Mouse (Mus musculus): ENCODE results near the gene Shc1. TPM values are rescaled to one million over a fixed set of nuclear protein-coding genes. Genes with fewer than 3 reads are reported as not detected.
A peak's percentile ranks its signal among the peaks of the same experiment; 100 is the strongest.
"Not testable (repeated sequence)": the region's sequence is repeated elsewhere in the genome, so short reads cannot be mapped to it uniquely, and the experiment has no call there.

Shc1 gene
- polyA plus RNA-seq, 1 experiment from 2014 or later = 103 TPM

GRCm38 (mm10) chr3:89420421-89420820 is 2.2 kb downstream of the Shc1 start:
- Histone ChIP-seq H3K4me1 (ENCODE audit: control insufficient read depth, insufficient read depth, low read length) (peaks cover 48% of the 10 kb centered on the region), H3K4me3 (replicated peaks; ENCODE audit: low read length) (peak overlapping the region; percentile 70), H3K27me3 (ENCODE audit: control insufficient read depth, insufficient read depth, low read length) (no peaks in the 10 kb centered on the region), H3K36me3 (ENCODE audit: control insufficient read depth, insufficient read depth, low read length) (peaks cover 4% of the 10 kb centered on the region; the same call in 1 of the 2 replicates), H3K9me3 (replicated peaks; ENCODE audit: control insufficient read depth, low read length) (no peaks in the 10 kb centered on the region), H3K27ac (ENCODE audit: low read length) (peak overlapping the region; percentile 99), H3K4me2 (ENCODE audit: low read depth, low read length) (peak overlapping the region; percentile 78), H3K9ac (ENCODE audit: low read length) (peak overlapping the region; percentile 86)
- ATAC-seq (ENCODE audit: insufficient read depth, low FRiP score) = no peak
- WGBS = 51% methylated on average over 2 of the region's 2 CpGs

- ATAC-seq (ENCODE audit: insufficient read depth, low FRiP score) = peak; percentile 83
- Histone ChIP-seq H3K9me3 (replicated peaks; ENCODE audit: control insufficient read depth, low read length) (no peaks in the 10 kb centered on the region), H3K4me3 (replicated peaks; ENCODE audit: low read length) (peak overlapping the region; percentile 64), H3K9ac (ENCODE audit: low read length) (peak overlapping the region; percentile 86), H3K4me2 (ENCODE audit: low read depth, low read length) (peak overlapping the region; percentile 78), H3K27ac (ENCODE audit: low read length) (peak overlapping the region; percentile 99), H3K36me3 (ENCODE audit: control insufficient read depth, insufficient read depth, low read length) (peaks cover 6% of the 10 kb centered on the region; the same call in 1 of the 2 replicates), H3K4me1 (ENCODE audit: control insufficient read depth, insufficient read depth, low read length) (peaks cover 48% of the 10 kb centered on the region), H3K27me3 (ENCODE audit: control insufficient read depth, insufficient read depth, low read length) (no peaks in the 10 kb centered on the region)
- 2% methylated on average over 11 of the region's 11 CpGs for WGBS
Observed at GRCm38 (mm10) chr3:89421002-89421774, 2.9 kb downstream of the Shc1 start.

DNA sequence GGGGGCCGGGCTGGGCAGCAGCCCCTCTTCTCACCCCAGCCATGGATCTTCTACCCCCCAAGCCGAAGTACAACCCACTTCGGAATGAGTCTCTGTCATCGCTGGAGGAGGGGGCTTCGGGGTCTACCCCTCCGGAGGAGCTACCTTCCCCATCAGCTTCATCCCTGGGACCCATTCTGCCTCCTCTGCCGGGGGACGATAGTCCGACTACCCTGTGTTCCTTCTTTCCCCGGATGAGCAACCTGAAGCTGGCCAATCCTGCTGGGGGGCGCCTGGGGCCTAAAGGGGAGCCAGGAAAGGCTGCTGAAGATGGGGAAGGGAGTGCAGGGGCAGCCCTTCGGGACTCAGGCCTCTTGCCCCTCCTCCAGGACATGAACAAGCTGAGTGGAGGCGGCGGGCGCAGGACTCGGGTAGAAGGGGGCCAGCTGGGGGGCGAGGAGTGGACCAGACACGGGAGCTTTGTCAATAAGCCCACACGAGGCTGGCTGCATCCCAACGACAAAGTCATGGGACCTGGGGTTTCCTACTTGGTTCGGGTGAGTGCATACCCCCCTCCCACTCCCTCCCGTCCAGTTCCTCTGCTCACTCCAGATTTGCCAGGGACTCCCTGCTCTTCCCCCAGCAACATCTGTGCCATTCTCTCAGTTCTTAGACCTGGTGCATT is 3.7 kb downstream of the Shc1 start:
- ATAC-seq (ENCODE audit: insufficient read depth, low FRiP score) = no peak
- 13% methylated on average over 22 of the region's 22 CpGs for WGBS
- peak overlapping the region; percentile 99 for H3K27ac ChIP-seq (ENCODE audit: low read length)
- H3K9me3 ChIP-seq (replicated peaks; ENCODE audit: control insufficient read depth, low read length) = no peaks in the 10 kb centered on the region
- peaks cover 42% of the 10 kb centered on the region for H3K4me1 ChIP-seq (ENCODE audit: control insufficient read depth, insufficient read depth, low read length)
- H3K9ac ChIP-seq (ENCODE audit: low read length) = peak overlapping the region; percentile 86
- no peaks in the 10 kb centered on the region for H3K27me3 ChIP-seq (ENCODE audit: control insufficient read depth, insufficient read depth, low read length)
- peak overlapping the region; percentile 78 for H3K4me2 ChIP-seq (ENCODE audit: low read depth, low read length)
- 0 out of 2 replicates have a peak, but pooled peaks cover 5% of the 10 kb centered on the region for H3K36me3 ChIP-seq (ENCODE audit: control insufficient read depth, insufficient read depth, low read length)
- peak overlapping the region; percentile 64 for H3K4me3 ChIP-seq (replicated peaks; ENCODE audit: low read length)

- 55% methylated on average over 6 of the region's 6 CpGs for WGBS
- peaks cover 40% of the 10 kb centered on the region for H3K4me1 ChIP-seq (ENCODE audit: control insufficient read depth, insufficient read depth, low read length)
- no peak overlapping the region for H3K27ac ChIP-seq (ENCODE audit: low read length)
- no peaks in the 10 kb centered on the region for H3K9me3 ChIP-seq (replicated peaks; ENCODE audit: control insufficient read depth, low read length)
- H3K36me3 ChIP-seq (ENCODE audit: control insufficient read depth, insufficient read depth, low read length) = 0 out of 2 replicates have a peak, but pooled peaks cover 5% of the 10 kb centered on the region
- H3K27me3 ChIP-seq (ENCODE audit: control insufficient read depth, insufficient read depth, low read length) = no peaks in the 10 kb centered on the region
- peak overlapping the region; percentile 64 for H3K4me3 ChIP-seq (replicated peaks; ENCODE audit: low read length)
- H3K9ac ChIP-seq (ENCODE audit: low read length) = peak overlapping the region; percentile 86
- peak overlapping the region; percentile 78 for H3K4me2 ChIP-seq (ENCODE audit: low read depth, low read length)
- no peak for ATAC-seq (ENCODE audit: insufficient read depth, low FRiP score)
Observed at GRCm38 (mm10) chr3:89422556-89423205, 4.4 kb downstream of the Shc1 start.

- no peak overlapping the region for H3K27ac ChIP-seq (ENCODE audit: low read length)
Observed at GRCm38 (mm10) chr3:89424416-89425140, 6.3 kb downstream of the Shc1 start.

DNA sequence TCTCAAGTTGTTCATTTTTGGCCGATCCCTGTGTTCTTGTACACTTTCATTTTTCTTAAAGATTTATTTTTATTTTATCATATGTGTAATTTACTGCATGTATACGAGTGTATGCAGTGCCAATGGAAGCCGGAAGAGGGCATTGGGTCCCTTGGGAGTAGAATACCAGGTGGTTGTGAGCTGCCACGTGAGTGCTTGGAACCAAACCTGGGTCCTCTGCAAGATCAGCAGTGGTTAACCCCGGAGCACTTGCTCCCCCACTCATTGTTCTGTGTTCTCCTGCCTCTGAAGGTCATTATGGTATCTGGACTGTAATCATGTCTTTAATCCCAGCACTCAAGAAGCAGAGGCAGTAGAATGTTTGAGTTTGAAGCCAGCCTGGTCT is 6.9 kb downstream of the Shc1 start:
- H3K27me3 ChIP-seq (ENCODE audit: control insufficient read depth, insufficient read depth, low read length) = no peaks in the 10 kb centered on the region
- no peak overlapping the region for H3K9ac ChIP-seq (ENCODE audit: low read length)
- H3K36me3 ChIP-seq (ENCODE audit: control insufficient read depth, insufficient read depth, low read length) = 0 out of 2 replicates have a peak, but pooled peaks cover 7% of the 10 kb centered on the region
- no peak for ATAC-seq (ENCODE audit: insufficient read depth, low FRiP score)
- H3K4me3 ChIP-seq (replicated peaks; ENCODE audit: low read length) = no peak overlapping the region
- H3K9me3 ChIP-seq (replicated peaks; ENCODE audit: control insufficient read depth, low read length) = no peaks in the 10 kb centered on the region
- H3K27ac ChIP-seq (ENCODE audit: low read length) = no peak overlapping the region
- H3K4me2 ChIP-seq (ENCODE audit: low read depth, low read length) = no peak overlapping the region
- 73% methylated on average over 5 of the region's 5 CpGs for WGBS
- peaks cover 36% of the 10 kb centered on the region for H3K4me1 ChIP-seq (ENCODE audit: control insufficient read depth, insufficient read depth, low read length)

More at GRCm38 (mm10) chr3:89424416-89425140, 6.3 kb downstream of the Shc1 start:
- Histone ChIP-seq H3K9ac (ENCODE audit: low read length) (no peak overlapping the region), H3K4me2 (ENCODE audit: low read depth, low read length) (no peak overlapping the region), H3K4me1 (ENCODE audit: control insufficient read depth, insufficient read depth, low read length) (peaks cover 40% of the 10 kb centered on the region), H3K36me3 (ENCODE audit: control insufficient read depth, insufficient read depth, low read length) (0 out of 2 replicates have a peak, but pooled peaks cover 7% of the 10 kb centered on the region), H3K27me3 (ENCODE audit: control insufficient read depth, insufficient read depth, low read length) (no peaks in the 10 kb centered on the region), H3K9me3 (replicated peaks; ENCODE audit: control insufficient read depth, low read length) (no peaks in the 10 kb centered on the region), H3K4me3 (replicated peaks; ENCODE audit: low read length) (no peak overlapping the region)
- WGBS = 68% methylated on average over 5 of the region's 5 CpGs
- ATAC-seq (ENCODE audit: insufficient read depth, low FRiP score) = no peak

- peaks cover 31% of the 10 kb centered on the region for H3K4me1 ChIP-seq (ENCODE audit: control insufficient read depth, insufficient read depth, low read length)
Observed at GRCm38 (mm10) chr3:89425876-89426275, 7.6 kb downstream of the Shc1 start.

DNA sequence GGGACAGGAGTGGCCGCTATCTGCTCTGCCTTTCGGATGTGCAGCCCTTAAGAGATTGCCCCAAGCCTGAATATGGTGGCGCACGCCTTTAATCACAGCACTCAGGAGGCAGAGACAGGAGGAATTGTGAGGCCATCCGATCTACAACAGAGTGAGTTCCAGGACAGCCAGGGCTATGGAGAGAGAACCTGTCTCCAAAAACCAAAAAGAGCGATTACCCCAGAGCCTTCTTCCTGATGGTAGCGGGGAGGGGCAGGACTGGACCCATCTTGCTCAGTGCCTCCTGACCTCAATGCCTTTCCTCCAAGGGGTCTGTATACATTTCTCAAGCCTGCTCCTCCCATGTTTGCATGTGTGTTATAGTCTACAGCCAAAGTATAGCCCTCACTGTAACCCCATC is 10.8 kb downstream of the Shc1 start:
- WGBS = 86% methylated on average over 7 of the region's 7 CpGs
- not testable (repeated sequence) for H3K4me3 ChIP-seq (replicated peaks; ENCODE audit: low read length); H3K27me3 ChIP-seq (ENCODE audit: control insufficient read depth, insufficient read depth, low read length); H3K4me2 ChIP-seq (ENCODE audit: low read depth, low read length); H3K9me3 ChIP-seq (replicated peaks; ENCODE audit: control insufficient read depth, low read length); H3K9ac ChIP-seq (ENCODE audit: low read length); ATAC-seq (ENCODE audit: insufficient read depth, low FRiP score); H3K27ac ChIP-seq (ENCODE audit: low read length)
- peaks cover 17% of the 10 kb centered on the region for H3K4me1 ChIP-seq (ENCODE audit: control insufficient read depth, insufficient read depth, low read length)
- peaks cover 14% of the 10 kb centered on the region for H3K36me3 ChIP-seq (ENCODE audit: control insufficient read depth, insufficient read depth, low read length)

More at GRCm38 (mm10) chr3:89425876-89426275, 7.6 kb downstream of the Shc1 start:
- H3K4me2 ChIP-seq (ENCODE audit: low read depth, low read length) = no peak overlapping the region
- 87% methylated on average over 4 of the region's 4 CpGs for WGBS
- no peak overlapping the region for H3K27ac ChIP-seq (ENCODE audit: low read length)
- H3K27me3 ChIP-seq (ENCODE audit: control insufficient read depth, insufficient read depth, low read length) = no peaks in the 10 kb centered on the region
- H3K36me3 ChIP-seq (ENCODE audit: control insufficient read depth, insufficient read depth, low read length) = 0 out of 2 replicates have a peak, but pooled peaks cover 7% of the 10 kb centered on the region
- H3K9ac ChIP-seq (ENCODE audit: low read length) = no peak overlapping the region
- no peaks in the 10 kb centered on the region for H3K9me3 ChIP-seq (replicated peaks; ENCODE audit: control insufficient read depth, low read length)
- ATAC-seq (ENCODE audit: insufficient read depth, low FRiP score) = no peak
- no peak overlapping the region for H3K4me3 ChIP-seq (replicated peaks; ENCODE audit: low read length)

All from stomach, embryonic 16.5 days (tissue).